Mouse (Mus musculus) heart, postnatal 14 days (tissue): ENCODE results near the gene Castor2. TPM values are rescaled to one million over a fixed set of nuclear protein-coding genes. Genes with fewer than 3 reads are reported as not detected.

Source experiments
- DNase-seq, 2 experiments: peaks; one replicate each; pipeline ENCODE4 v3.0.0; 2021 to 2022
- intact Hi-C: fragments of 180-260 bp; cut with DNase I; formaldehyde crosslinking; loops from one replicate; pipeline ENCODE4 v1.15.1; 2025
- long read RNA-seq, 2 experiments: library from polyadenylated mRNA; stranded (forward); transcript quantifications; one replicate each; pipeline ENCODE4 v2.0.0; 2021
- total RNA-seq, 2 experiments: library from RNA; stranded (reverse); gene quantifications; 2 replicates each; pipeline ENCODE4 v1.2.3; 2021

Gene Castor2
- 10 to 100 TPM; 21.8 to 22.3 TPM for total RNA-seq
- long read RNA-seq, experiment 1, full-length matches to known transcripts = 4 of 13 reads
- long read RNA-seq, experiment 1, partial matches to known transcripts = 4 of 13 reads
- long read RNA-seq, experiment 1, other reads (novel, unspliced or antisense) = 5 of 13 reads
- long read RNA-seq, experiment 2, full-length matches to known transcripts = 2 of 8 reads
- long read RNA-seq, experiment 2, partial matches to known transcripts = 0 of 8 reads
- long read RNA-seq, experiment 2, other reads (novel, unspliced or antisense) = 6 of 8 reads

DNA sequence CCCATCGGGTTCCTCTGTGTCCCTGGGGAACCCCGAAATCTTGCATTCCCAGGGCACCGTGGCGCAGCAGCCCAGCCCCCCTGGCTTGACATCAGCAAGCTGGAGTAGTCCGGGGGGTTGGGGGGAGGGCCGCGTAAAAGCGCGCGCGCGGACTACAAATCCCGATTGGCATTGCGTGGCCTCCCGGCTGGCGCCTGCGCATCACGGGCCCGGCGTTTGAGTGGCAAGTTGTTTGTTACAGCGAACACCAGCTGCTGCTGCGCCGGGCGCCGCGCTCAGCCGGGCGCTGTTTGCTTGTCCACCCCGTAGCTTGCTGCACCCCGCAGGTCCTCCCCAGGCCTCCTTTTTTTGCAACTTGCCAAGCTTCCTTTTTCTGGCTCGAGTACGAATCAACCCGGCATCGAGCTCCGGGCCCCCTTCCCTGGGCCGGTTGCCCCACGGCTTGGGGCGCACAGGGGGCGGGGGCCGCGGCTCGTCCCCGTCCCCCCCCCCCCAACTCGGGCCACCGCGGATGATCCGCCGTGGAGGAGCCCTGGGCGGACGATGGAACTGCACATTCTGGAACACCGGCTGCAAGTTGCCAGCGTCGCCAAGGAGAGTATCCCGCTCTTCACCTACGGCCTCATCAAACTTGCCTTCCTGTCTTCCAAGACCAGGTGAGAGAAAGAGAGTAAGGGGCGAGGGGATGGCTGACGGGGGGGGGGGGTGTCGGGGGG, at the start of gene Castor2:
Gene Castor2 (plus strand): TSS at position 216 of the 716 bp plus-strand sequence.
- intact Hi-C loops = no loop called here
- DNase-seq = peak; percentile 94

DNA sequence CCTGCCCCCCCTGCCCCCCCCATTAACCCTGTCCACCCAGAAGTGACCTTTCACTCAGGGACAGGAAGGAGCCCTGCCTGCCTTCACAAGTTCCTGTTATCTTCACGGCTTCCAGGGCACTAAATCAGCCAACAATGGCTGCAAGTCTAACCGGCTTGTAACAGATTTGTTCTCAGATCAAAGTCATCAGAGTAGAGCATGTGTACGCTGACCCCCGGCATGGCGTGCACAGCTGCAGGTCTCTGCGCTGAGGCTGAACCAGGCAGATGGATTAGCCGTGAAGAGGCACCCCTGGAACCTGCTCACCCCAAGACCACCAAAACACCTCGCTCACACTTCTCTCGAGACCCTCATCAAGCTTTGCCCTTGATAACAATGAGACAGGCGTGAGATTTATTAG, 48.8 kb upstream of the Castor2 start:
- no peak for DNase-seq
- intact Hi-C loops = no loop called here

DNA sequence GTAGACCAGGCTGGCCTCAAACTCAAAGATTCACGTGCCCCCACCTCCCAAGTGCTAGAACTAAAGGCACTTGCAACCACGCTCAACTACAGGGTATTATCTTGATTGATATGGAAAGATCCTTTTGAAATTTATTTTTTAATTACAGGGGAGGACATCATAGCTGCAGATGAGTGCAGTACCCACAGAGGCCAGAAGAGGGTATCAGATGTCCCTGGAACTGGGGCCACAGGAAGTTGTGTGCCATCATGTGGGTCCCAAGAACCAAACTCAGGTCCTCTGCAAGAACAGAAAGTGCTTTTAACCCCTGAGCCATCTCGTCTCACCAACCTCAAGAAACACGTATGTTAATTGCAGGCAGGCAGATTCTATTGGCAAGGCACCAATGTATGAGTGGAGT, 46.9 kb upstream of the Castor2 start:
- intact Hi-C loops = no loop called here
- no peak for DNase-seq

DNA sequence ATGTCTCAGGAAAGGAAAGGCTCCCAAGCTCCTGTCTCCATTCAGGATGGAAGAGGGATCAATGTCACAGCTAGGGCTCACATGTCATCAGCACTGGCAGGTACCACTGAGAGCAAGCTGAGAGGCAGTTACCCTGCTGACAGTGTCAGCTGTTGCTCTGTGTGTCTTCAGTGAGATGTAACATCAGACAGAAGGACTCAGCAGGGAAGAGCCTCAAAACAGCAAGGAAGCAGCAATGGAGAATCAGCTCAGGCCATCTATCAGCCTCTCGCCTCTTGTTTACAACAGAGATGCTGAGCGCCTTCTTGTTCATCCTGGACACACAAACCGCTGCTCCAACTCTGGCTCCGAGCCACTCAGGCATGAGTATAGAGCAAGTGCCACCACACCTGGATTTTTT, 45.0 kb upstream of the Castor2 start:
- intact Hi-C loops = no loop called here
- no peak for DNase-seq

DNA sequence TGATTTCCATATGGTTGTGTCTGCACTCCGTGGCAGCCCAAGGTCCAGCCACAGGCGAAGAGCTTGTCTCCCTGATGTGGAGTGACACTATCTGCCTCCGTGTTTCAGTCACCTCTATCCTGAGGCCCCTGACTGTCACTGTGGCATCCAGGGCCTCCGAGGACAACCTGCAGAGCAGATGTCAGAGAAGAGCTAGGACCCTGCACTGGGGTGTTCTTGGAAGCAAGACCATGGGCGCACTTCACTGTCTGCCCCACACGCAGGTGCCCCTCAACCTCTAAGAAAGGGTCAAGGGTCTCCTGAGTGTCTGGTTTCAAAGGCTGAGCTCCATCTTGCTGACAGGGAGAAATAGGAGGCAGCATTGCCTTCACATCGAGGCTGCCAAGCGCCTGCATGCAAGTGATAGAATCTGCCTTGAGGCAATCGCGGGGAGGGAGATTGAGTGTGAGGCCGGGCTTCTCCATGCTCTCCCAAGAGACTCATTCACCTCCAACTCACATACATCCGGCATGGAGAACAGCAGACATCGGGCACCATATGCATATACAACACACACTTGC, 40.6 kb upstream of the Castor2 start:
- DNase-seq = no peak
- intact Hi-C loops = no loop called here

DNA sequence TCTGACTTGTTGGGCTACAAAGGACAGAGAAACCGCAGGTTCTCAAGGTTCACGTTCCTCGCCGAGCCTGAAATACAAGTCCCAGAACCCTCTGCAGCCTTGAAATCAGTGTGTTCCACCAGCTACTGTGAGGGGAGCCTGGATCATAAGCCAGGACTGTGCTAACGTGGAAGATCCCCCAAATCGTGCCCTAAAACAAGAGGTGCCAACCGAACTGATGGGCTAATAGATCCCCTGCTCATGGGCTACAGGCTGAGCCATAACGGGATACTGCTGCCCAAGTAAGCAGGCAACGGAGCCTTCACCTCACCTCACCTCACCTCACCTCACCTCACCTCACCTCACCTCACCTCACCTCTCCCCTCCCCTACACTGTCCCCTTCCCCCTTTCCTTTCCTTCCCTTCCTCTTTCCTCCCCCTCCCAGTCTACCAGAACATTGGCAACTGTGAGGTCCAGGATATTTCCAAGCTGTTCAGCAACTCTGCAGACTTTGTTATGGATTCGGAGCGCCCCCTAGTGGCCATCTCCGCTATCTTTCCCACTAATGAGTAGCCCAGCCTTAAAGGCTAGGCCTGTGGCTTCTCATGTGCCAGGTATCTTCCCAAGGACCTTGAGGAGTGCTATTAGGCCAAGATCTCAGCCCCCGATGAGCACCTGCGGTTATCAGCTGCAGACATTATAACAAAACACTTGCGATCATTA, 36.0 kb upstream of the Castor2 start:
- peak; percentile 86 to 92 for DNase-seq
- intact Hi-C loops = loop anchor here (5.0 kb wide), 1 partner anchor 251 kb away; no protein-coding TSS in a partner anchor

DNA sequence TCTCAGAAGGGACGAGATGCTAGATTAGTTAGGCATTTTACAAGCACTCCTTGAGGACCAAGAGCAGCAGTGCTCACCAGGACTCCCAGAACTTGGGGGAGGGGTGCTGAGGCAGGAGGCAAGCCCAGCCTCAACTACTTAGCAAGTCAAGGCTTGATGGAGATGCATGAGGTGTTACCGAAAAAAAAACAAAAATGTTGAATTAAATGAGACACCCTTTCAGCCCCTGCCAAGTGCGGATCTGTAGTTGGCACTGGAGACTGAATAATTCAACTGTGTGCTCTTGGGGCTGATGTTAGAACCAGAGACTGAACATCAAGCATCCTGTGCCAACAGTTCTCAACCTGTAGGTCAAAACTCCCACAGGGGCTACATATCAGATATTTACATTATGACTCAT, 33.2 kb upstream of the Castor2 start:
- DNase-seq = no peak
- intact Hi-C loops = no loop called here

DNA sequence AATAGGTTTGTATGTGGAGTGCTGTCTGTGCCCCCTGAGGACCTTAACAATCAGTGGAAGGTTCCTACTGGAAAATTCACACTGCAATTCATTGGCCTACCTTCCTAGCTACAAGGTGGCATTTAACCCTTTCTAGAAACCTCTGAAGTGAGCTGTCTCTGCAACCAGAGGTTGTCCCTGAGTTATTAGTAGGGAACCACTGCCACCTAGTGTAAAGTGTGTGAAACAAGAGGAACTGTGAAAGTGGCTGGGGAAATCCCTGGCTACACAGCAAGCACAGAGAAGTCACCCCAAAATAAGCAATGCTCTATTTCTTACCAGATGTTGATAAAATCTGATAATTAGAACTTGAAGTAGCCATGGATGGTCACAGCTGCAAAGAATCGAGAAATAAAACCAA, 31.6 kb upstream of the Castor2 start:
- intact Hi-C loops = no loop called here
- DNase-seq = peak in 1 of 2 experiments; percentile 28

DNA sequence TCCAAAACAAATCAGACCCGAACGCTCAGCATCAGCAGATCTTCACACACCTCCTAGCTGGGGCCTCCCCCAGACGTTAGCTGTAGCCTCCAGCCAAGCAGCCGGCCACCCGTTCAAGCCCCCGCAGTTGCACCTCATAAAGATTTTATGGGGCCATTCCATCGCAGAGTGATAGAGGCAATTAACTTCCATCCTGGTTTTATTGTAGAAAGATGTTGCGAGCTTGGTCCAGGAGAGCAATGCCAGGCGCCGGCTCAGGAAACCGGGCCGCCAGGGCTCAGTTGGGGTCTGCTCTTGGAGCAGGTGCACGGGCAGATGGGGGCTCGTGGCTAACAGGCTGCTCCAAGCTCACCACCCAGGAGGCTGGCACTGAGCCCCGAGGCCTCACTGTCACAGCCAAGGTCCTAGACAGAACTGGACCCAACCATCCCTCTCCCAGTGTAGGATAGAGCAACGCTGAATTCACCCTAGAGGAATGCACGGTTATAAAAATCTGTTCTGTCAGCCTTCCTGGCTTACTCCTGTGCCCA, 25.9 kb upstream of the Castor2 start:
- intact Hi-C loops = no loop called here
- DNase-seq = no peak

DNA sequence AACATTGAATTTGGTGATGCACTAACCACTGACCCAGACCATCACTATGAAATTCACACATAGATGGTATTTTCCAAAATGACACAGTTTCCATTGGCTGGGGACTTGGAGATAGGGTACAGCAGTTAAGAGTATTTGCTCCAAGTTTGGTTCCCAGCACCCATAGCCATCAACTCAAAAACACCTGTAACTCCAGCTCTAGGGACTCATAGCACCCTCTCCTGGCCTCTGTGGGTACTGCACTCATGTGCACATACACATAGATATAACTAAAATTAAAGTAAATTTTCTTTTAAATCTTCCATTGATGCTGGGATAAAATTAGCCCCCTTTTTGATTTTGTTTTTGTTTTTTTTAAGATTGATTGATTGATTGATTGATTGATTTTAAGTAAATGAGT, 25.1 kb upstream of the Castor2 start:
- intact Hi-C loops = no loop called here
- no peak for DNase-seq

DNA sequence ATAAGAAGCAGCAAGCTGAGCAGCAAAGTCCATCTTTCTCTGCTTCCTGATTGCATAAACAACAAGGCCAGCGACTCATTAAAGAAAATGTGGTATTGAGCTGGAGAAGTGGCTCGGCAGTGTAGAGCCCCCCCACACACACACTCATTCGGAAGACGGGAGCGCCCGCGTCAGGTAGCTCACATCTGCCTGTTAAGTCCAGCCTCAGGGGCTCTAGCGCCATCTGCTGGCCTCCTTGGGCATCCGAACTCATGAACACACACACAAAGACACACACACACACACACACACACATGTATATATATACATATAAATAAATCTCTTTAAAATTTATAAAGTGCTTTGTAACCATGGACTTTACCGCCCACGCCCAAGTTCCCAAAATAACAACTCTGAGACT, 23.3 kb upstream of the Castor2 start:
- no peak for DNase-seq
- intact Hi-C loops = no loop called here

DNA sequence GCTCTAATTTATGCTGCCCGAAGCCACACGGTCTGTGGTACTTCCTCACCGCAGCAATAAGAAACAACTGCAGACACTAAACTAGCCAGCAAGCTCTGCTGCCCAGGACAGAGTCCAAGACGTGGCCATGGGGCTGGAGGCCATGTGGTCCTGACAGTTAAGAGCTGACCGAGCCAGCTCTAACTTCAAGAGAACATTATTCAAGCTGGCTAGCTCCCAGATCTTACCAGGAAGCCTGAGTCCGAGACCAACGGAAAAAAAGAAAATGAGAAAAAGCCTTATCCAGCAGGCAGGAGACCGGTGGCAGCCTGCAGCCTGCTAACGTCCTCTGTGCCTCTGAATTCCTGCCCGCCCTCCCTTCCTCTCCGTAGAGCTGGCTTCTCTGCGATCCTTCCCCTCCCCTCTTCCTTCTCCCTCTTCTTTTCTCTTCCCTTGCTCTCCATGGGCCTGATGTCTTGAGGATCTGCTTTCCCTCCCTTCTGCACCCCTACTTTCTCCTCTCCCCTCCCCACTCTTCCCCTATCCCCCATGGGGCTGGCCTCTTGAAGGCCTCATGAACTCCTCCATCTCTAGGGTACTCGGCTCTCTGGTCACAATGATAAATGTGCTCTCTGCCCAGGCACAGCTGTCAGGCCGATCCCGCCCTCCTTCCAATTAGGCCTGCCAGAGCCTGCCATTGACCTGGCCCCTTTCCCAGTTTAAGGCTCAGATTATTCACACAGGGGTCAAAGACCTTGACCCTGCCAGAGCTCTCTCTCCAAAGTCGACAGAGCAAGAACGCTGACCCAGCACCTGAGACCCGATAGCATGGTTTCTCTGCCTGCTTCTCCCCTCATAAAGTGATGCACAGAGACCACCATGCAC, 18.6 kb upstream of the Castor2 start:
- intact Hi-C loops = no loop called here
- DNase-seq = peak in 1 of 2 experiments; percentile 35

DNA sequence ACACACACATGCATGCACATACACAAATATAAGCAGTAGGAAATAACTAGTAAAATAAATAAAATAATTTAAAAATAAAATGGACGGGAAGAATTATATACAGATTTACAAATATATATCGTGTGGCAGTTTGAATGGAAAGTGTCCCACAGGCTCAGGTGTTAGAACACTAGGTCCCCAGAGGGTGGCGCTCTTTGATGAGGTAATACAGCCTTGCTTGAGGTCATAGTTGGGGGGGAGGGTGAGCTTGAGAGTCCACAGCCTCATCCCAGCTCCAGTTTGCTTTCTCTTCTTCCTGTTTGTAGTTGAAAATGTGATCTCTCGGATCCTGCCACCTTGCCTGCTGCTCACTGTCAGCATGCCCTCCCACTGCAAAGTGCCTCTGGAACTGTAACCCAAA, 14.3 kb upstream of the Castor2 start:
- intact Hi-C loops = no loop called here
- no peak for DNase-seq

DNA sequence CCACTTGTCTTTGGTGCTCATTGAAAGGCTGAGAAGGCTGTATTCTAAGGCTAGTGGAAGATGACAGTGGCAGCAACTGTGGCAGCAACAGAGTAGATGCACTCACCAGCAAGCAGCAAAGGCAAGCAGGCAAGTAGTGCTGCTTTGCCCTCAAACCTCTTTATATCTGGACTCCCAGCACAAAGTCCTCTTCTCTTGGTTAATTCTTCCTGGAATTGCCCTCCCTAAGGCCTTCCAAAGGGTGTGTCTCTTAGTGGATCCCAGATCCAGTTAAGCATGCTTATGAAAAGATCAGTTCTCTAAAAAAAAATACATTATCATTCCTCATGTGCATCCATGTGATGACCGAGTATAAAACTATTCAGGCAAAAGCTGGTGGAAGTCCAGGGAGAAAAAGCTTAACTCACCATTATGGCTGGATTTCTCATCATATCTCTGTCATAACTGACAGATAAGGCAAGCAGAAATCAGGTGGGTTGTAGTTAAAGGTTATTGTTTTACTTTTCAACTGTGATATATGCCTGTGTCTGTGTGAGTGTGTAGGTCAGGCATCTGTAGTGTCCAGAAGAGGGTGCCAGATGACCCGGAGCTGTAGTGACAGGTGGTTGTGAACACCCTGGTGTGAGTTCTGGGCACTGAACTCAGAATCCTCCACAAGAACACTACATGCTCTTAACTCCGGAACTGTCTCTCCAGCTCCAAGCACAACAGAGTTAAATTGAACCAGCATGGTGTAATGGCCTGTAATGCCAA, 13.4 kb upstream of the Castor2 start:
- no peak for DNase-seq
- intact Hi-C loops = no loop called here

DNA sequence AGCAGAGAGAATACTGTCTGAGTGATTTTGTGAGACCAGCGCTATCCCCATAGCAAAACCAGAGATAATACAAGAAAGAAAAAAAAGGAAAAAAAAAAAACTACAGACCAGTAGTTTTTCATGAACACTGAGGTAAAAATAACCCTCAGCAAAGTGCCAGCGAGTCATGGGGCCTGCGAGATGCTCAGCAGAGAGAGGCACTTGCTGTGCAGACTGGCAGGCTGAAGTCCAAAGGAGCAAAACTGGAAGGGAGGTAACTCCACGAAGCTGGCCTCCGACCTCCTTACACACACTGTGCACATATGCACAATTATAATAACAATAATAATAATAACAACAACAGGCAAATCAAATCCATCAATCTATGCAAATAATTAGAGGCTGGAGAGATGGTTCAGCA, 12.3 kb upstream of the Castor2 start:
- DNase-seq = peak in 1 of 2 experiments; percentile 24
- intact Hi-C loops = no loop called here

DNA sequence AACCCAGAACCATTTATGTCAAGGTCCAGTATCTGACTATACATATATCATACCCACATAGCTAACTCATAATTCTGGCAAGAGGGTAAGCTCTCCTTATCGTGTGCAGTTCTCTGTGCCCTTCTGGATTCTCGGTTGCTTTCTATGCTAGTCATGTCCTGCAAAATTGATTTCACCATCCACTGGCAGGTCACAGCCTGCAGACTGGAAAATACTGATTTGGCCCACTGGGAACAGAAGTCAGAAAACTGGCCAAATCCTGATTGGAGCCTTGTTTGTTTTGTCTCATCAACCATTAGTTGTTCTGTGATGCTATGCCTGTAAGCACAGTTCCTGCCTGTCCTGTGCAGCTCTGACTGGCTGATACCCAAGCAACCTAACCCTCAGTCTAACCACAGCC, 3.7 kb upstream of the Castor2 start:
- no peak for DNase-seq
- intact Hi-C loops = no loop called here

DNA sequence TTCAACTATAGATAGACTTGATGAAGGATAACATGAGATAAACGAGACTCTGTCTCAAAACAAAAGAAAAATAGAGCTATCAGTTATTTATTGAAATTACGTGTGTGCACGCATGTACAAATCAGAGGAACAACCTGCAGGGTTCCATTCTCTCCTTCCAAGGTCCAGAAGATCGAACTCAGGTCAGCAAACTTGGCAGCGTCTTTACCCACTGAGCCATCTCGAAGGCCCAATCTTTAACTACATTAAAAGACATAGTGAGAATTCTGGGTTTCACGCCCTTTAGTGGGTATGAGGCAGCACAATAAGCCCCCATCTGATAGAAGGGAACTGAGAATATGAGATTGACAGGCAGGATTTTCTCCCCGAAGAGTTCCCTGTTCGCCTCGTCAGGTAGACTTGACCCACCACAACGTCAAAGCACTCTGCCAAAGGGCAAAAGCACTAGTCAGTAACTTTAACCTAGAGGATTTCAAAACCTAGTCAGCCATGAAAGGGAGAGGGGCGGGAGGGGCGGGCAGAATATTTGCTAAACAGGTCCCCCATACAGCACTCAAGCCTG, 1.1 kb upstream of the Castor2 start:
- no peak for DNase-seq
- intact Hi-C loops = no loop called here

DNA sequence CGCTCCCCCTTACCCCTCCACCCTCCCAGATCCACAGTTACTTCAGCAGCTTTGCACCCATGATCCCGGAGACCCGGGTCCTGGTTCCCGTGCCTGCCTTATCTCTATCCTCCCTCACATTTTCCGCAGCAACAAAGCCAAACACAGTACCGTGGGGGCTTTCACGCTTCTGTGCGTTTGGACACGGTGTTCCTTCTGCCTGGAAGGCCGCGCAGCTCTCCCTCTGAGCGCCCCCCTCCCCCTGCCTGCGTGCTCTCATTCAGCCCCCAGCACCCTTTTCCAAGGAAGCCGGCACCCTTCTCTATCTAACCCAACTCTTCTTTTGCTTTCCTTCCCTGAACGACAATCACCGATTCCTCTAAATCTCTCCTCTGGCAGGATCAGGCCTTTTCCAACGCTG, 535 bp upstream of the Castor2 start:
- DNase-seq = peak; percentile 47 to 48
- intact Hi-C loops = no loop called here

DNA sequence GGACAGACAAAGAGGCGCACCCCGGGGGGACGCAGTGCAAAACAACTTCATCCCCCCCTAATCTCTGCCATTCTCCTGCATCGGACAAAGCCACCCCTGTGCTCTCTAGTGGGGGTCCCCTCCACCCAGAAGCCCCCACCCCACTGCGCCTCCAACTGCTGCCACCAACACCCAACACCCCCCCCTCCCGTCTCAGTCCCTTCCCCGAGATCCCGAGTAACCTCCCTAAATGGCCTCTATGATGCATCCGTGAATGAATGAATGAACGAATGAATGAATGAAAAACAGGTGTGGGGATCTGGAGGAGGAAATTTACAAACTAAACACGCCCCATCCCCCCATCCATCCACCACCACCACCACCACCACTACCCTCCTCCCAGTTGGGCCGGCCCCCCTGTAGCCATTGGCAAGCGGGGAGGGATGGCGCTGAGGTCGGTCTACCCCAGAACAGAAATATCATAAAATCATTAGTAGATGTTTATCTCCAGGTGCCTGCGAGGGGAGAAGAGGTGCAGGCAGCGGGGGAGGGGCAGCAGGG, 791 bp downstream of the Castor2 start:
- intact Hi-C loops = no loop called here
- no peak for DNase-seq
